Mouse (Mus musculus) small intestine, adult 2 months (tissue): Measurements from ENCODE around the gene Sectm1a.

Source experiments
- CTCF ChIP-seq: fragments of 200-500 bp; IDR thresholded peaks from 2 replicates; pipeline ENCODE4 v1.5.1; 2012; ENCODE audit warnings: low read depth, mild to moderate bottlenecking, control low read depth, inconsistent platforms, low read length, moderate library complexity, mixed read lengths; ENCODE audit not compliant: insufficient replicate concordance, insufficient read length; ENCODE audit errors: extremely low read depth
- POLR2A ChIP-seq: fragments of 200-500 bp; IDR thresholded peaks from 2 replicates; pipeline ENCODE4 v1.6.1; 2012; ENCODE audit warnings: low read depth, mild to moderate bottlenecking, control low read depth, inconsistent platforms, low read length, moderate library complexity

GRCm38 (mm10) chr11:121099762-121100161 is 18.7 kb upstream of the Sectm1a start:
- TF ChIP-seq POLR2A (no peak), CTCF (no peak)
